18 mouse cellular contexts compared by ENCODE assay signal in the genomic region with DNA sequence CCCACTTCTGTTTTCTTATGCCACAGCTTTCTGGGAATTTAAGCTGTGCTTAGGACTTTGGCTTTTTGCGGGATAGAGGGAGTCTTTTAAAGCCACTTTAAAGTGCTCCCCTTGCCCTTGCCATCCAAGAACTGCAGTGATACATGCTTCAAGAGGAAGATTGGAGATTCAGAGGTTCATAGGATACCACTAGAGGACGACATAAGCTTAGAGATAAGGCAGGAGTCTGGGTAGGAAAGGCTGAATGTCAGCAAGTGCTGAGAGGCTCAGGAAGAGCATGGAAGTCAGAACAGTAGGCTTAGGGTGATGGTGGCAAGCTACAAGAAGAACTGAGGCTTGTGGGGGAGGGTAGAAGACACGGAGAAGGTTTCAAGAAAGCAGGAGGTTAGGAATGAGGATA. TPM values are rescaled to one million over a fixed set of nuclear protein-coding genes. Genes with fewer than 3 reads are reported as not detected.
A peak's percentile ranks its signal among the peaks of the same experiment; 100 is the strongest.
DNase-seq lines count a peak whose midpoint lies in the region; ATAC-seq and TF ChIP-seq lines count a peak whose summit lies in the region.
"Had no signal": no experiment of that assay in that cellular context is flagged by ENCODE, and none has a peak within 500 bp of the region (broad histone marks: within the 10 kb centered on the region; RNA-seq: fewer than 3 reads in every experiment).

No protein-coding gene starts in this region.

- no peaks in the 10 kb centered on the region for H3K79me2 ChIP-seq in CH12.LX (replicated peaks; ENCODE audit: control insufficient read depth, extremely low read depth, insufficient read depth, poor library complexity, severe bottlenecking)

- no peak for ATAC-seq in embryonic facial prominence, embryonic 14.5 days (ENCODE audit: low read depth)
- ATAC-seq: forebrain, embryonic 15.5 days had no signal

- no peaks in the 10 kb centered on the region for H3K4me1 ChIP-seq in embryonic facial prominence, embryonic 14.5 days (ENCODE audit: control insufficient read depth, insufficient read depth, low read length)
- H3K4me1 ChIP-seq in embryonic facial prominence, embryonic 10.5 days = no peaks in the 10 kb centered on the region
- H3K4me1 ChIP-seq in CH12.LX (ENCODE audit: control insufficient read depth in 1 of 2, insufficient read depth in 2 of 2) = no peaks in the 10 kb centered on the region
- H3K4me1 ChIP-seq: embryonic facial prominence, embryonic 12.5 days; forebrain, embryonic 15.5 days had no signal

- dilution Hi-C loops in CH12.LX (cut with MboI; ENCODE audit: extremely low pct_ligation_motif_present, extremely low pct_unique_long_range_greater_than_20kb, low sequenced_read_pairs) = no loop called here

- H3K36me3 ChIP-seq in embryonic facial prominence, embryonic 14.5 days (ENCODE audit: control insufficient read depth, insufficient read depth, low read length) = no peaks in the 10 kb centered on the region
- H3K36me3 ChIP-seq in embryonic facial prominence, embryonic 10.5 days (replicated peaks) = no peaks in the 10 kb centered on the region
- no peaks in the 10 kb centered on the region for H3K36me3 ChIP-seq in CH12.LX (replicated peaks in 1 of 2; ENCODE audit: control insufficient read depth in 1 of 2, insufficient read depth in 1 of 2, low read length in 1 of 2)
- H3K36me3 ChIP-seq: embryonic facial prominence, embryonic 12.5 days; forebrain, embryonic 15.5 days had no signal

- peak in 1 of 2 experiments; percentile 36; a peak in 2 of 4 replicates for TF ChIP-seq CTCF in CH12.LX (conservative IDR thresholded peaks at IDR 0.05 in 1 of 2, IDR thresholded peaks at IDR 0.05 in 1 of 2; ENCODE audit: low read depth in 2 of 2, low read length in 2 of 2)

- H3K27me3 ChIP-seq in embryonic facial prominence, embryonic 14.5 days (replicated peaks; ENCODE audit: control insufficient read depth, insufficient read depth, low read length) = no peaks in the 10 kb centered on the region
- peaks cover 4% of the 10 kb centered on the region; the same call in 1 of the 2 replicates for H3K27me3 ChIP-seq in embryonic facial prominence, embryonic 10.5 days (replicated peaks; ENCODE audit: low read depth, poor library complexity, severe bottlenecking)
- H3K27me3 ChIP-seq in CH12.LX (replicated peaks) = no peaks in the 10 kb centered on the region
- H3K27me3 ChIP-seq: embryonic facial prominence, embryonic 12.5 days; forebrain, embryonic 15.5 days had no signal

- 47% methylated on average over 3 of the region's 3 CpGs for WGBS in embryonic facial prominence, embryonic 14.5 days
- WGBS in embryonic facial prominence, embryonic 10.5 days = 43% methylated on average over 3 of the region's 3 CpGs

- TF ChIP-seq RAD21 in CH12.LX (IDR thresholded peaks at IDR 0.05; ENCODE audit: low read depth, low read length) = peak; percentile 24

- H3K9ac ChIP-seq in embryonic facial prominence, embryonic 14.5 days (ENCODE audit: low read depth, low read length) = no peak overlapping the region
- H3K9ac ChIP-seq in CH12.LX (ENCODE audit: insufficient read depth, low read depth) = no peak overlapping the region
- H3K9ac ChIP-seq: embryonic facial prominence, embryonic 12.5 days; forebrain, embryonic 15.5 days had no signal

- no peak overlapping the region for H3K4me2 ChIP-seq in embryonic facial prominence, embryonic 14.5 days (ENCODE audit: low read depth, low read length)
- no peak overlapping the region for H3K4me2 ChIP-seq in CH12.LX (ENCODE audit: insufficient read depth, low read depth, poor library complexity, severe bottlenecking)
- H3K4me2 ChIP-seq: embryonic facial prominence, embryonic 12.5 days; forebrain, embryonic 15.5 days had no signal

- peak; percentile 3 for DNase-seq in embryonic facial prominence, embryonic 14.5 days (ENCODE audit: low spot score)
- DNase-seq in embryonic facial prominence, embryonic 10.5 days (ENCODE audit: low spot score) = no peak
- peak; percentile 2 for DNase-seq in layer of hippocampus, adult 11-12 months (ENCODE audit: low spot score)
- no peak for DNase-seq in layer of hippocampus, postnatal 25 days (ENCODE audit: extremely low spot score in 1 of 2, low spot score in 1 of 2)
- DNase-seq in CH12.LX (ENCODE audit: extremely low read depth) = no peak
- peak; percentile 1 for DNase-seq in embryo, embryonic 11 days
- no peak for DNase-seq in cerebellum, postnatal 25 days
- DNase-seq in cerebellum, adult 11 months = no peak
- DNase-seq: adrenal gland, adult 8-10 months; heart, postnatal 10 days; layer of hippocampus, adult 9-11 months; thymus, adult 2 months had no signal

- no peak for TF ChIP-seq POLR2A in CH12.LX (IDR thresholded peaks at IDR 0.05; ENCODE audit: low read depth, low read length)

- no peak for TF ChIP-seq EP300 in CH12.LX (IDR thresholded peaks at IDR 0.05; ENCODE audit: low read length)

- no peak overlapping the region for H3K4me3 ChIP-seq in embryonic facial prominence, embryonic 14.5 days (ENCODE audit: low read depth, low read length)
- no peak overlapping the region for H3K4me3 ChIP-seq in embryonic facial prominence, embryonic 10.5 days
- no peak overlapping the region for H3K4me3 ChIP-seq in CH12.LX (replicated peaks in 1 of 3; ENCODE audit: low read depth in 2 of 3, low read length in 2 of 3, poor library complexity in 1 of 3)
- H3K4me3 ChIP-seq: embryonic facial prominence, embryonic 12.5 days; forebrain, embryonic 15.5 days had no signal

- no peak overlapping the region for H3K27ac ChIP-seq in embryonic facial prominence, embryonic 14.5 days (replicated peaks; ENCODE audit: low read depth, low read length)
- no peak overlapping the region for H3K27ac ChIP-seq in embryonic facial prominence, embryonic 10.5 days (replicated peaks)
- no peak overlapping the region for H3K27ac ChIP-seq in CH12.LX (ENCODE audit: insufficient read depth, low read depth)
- H3K27ac ChIP-seq: embryonic facial prominence, embryonic 12.5 days; forebrain, embryonic 15.5 days had no signal

- in situ Hi-C loops in CH12.LX (cut with MboI; ENCODE audit: low pct_ligation_motif_present, low pct_unique_long_range_greater_than_20kb, low sequenced_read_pairs) = no loop called here

- no peaks in the 10 kb centered on the region for H3K9me3 ChIP-seq in embryonic facial prominence, embryonic 14.5 days (ENCODE audit: control insufficient read depth, low read length)
- no peaks in the 10 kb centered on the region for H3K9me3 ChIP-seq in embryonic facial prominence, embryonic 10.5 days
- H3K9me3 ChIP-seq in CH12.LX (replicated peaks; ENCODE audit: low read length) = no peaks in the 10 kb centered on the region
- H3K9me3 ChIP-seq: embryonic facial prominence, embryonic 12.5 days; forebrain, embryonic 15.5 days had no signal

TF ChIP-seq in CH12.LX, 34 proteins besides CTCF, POLR2A, EP300 and RAD21:
- TF ChIP-seq POLR2AphosphoS2 (IDR thresholded peaks at IDR 0.05; ENCODE audit: low read depth, low read length) (no peak), TBP (conservative IDR thresholded peaks at IDR 0.05; ENCODE audit: low read depth, low read length) (no peak)

RNA-seq across cellular contexts. Expression of a gene that starts 24.9 kb away (rescaled TPM):
- polyA plus RNA-seq in embryonic facial prominence, embryonic 14.5 days (2014; fragmentation: Nextera tagmentation; extraction: Ambion mirVana) = not detected in 2 replicates
- not detected in 2 replicates for polyA plus RNA-seq in embryonic facial prominence, embryonic 10.5 days (2016; fragmentation: Nextera tagmentation; extraction: Ambion mirVana)
- not detected for total RNA-seq in layer of hippocampus, postnatal 25 days (2021)
- total RNA-seq in CH12.LX (2012; rRNA removed) (not detected in 2 replicates), CH12.LX (2014; rRNA removed) (not detected in 2 replicates)
- polyA plus RNA-seq in CH12.LX (2012; ENCODE audit: insufficient read length, low read depth) = not detected in 2 replicates
- total RNA-seq: adrenal gland, adult 8-10 months; heart, postnatal 10 days; neutrophil, adult 5-6 weeks had no signal
- polyA plus RNA-seq: embryonic facial prominence, embryonic 12.5 days; forebrain, embryonic 15.5 days; gonadal fat pad, adult 2 months; limb, embryonic 14.5 days; spleen, adult 2 months; thymus, adult 2 months had no signal

Comparison
In these comparisons a context has a peak if more than half of its experiments do, and no peak if none do; other contexts are left out.
1. DNase-seq: peak in embryonic facial prominence, embryonic 14.5 days (single experiment), layer of hippocampus, adult 11-12 months (single experiment) and embryo, embryonic 11 days (single experiment); none in embryonic facial prominence, embryonic 10.5 days (single experiment), layer of hippocampus, postnatal 25 days (0 of 2), CH12.LX (single experiment), cerebellum, postnatal 25 days (0 of 2) and cerebellum, adult 11 months (single experiment).